ENCODE assay signal across 8 mouse cellular contexts in the genomic region with DNA sequence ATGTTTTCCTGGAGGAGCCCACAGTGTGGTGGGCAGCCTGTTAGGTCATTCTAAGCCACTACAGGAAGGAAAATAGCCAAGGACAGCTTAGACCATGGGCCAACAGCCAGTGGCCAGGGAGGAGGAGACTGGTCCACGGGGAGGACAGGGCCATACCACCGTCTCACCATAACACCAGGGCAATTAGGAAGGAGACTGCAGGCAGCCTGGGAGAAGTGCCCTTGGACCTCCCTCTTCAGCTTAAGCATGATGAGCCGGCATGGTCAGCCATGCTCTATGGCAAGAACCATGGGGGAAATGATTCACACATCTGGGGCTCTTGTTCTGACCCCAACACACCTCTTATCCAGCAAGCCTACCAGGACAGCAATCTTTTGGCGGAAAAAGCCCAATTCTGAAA. TPM values are rescaled to one million over a fixed set of nuclear protein-coding genes. Genes with fewer than 3 reads are reported as not detected.
DNase-seq lines count a peak whose midpoint lies in the region; ATAC-seq and TF ChIP-seq lines count a peak whose summit lies in the region.

No protein-coding gene starts in this region.

- TF ChIP-seq CTCF in heart, adult 2 months (IDR thresholded peaks at IDR 0.05) = no peak

- 0 out of 2 replicates have a peak, but pooled peaks cover 7% of the 10 kb centered on the region for H3K36me3 ChIP-seq in heart, embryonic 14.5 days (ENCODE audit: control insufficient read depth, insufficient read depth, low read length)
- no peaks in the 10 kb centered on the region for H3K36me3 ChIP-seq in heart, adult 2 months (ENCODE audit: control insufficient read depth, insufficient read depth, low read length)
- H3K36me3 ChIP-seq in forebrain, embryonic 16.5 days (ENCODE audit: control insufficient read depth, insufficient read depth) = no peaks in the 10 kb centered on the region
- H3K36me3 ChIP-seq in midbrain, embryonic 10.5 days = peaks cover 40% of the 10 kb centered on the region

- no peaks in the 10 kb centered on the region for H3K27me3 ChIP-seq in heart, embryonic 14.5 days (ENCODE audit: control insufficient read depth, insufficient read depth, low read length)
- H3K27me3 ChIP-seq in heart, adult 2 months (ENCODE audit: control insufficient read depth, insufficient read depth, low read length) = no peaks in the 10 kb centered on the region
- 0 out of 2 replicates have a peak, but pooled peaks cover 6% of the 10 kb centered on the region for H3K27me3 ChIP-seq in forebrain, embryonic 16.5 days (replicated peaks; ENCODE audit: control insufficient read depth, insufficient read depth, low read length)
- peaks cover 26% of the 10 kb centered on the region for H3K27me3 ChIP-seq in midbrain, embryonic 10.5 days (ENCODE audit: low read depth, poor library complexity, severe bottlenecking)

- no peak for DNase-seq in heart, adult 2 months
- peak; percentile 89 for DNase-seq in cerebellum, adult 11-12 months
- no peak for DNase-seq in midbrain, embryonic 10.5 days (ENCODE audit: low spot score)
- no peak for DNase-seq in right cerebral cortex, postnatal 10 days (ENCODE audit: low spot score in 2 of 2)
- no peak for DNase-seq in left cerebral cortex, postnatal 14 days (ENCODE audit: low spot score in 2 of 2)
- no peak for DNase-seq in layer of hippocampus, adult 9-10 months (ENCODE audit: low spot score)

- peak overlapping the region; percentile 77 for H3K4me2 ChIP-seq in heart, embryonic 14.5 days (ENCODE audit: low read length)
- peak overlapping the region; percentile 70 for H3K4me2 ChIP-seq in forebrain, embryonic 16.5 days (ENCODE audit: low read length)

- no peaks in the 10 kb centered on the region for H3K79me2 ChIP-seq in heart, adult 2 months (replicated peaks; ENCODE audit: control insufficient read depth, insufficient read depth, low read length)

- intact Hi-C loops in heart, adult 2 months (cut with DNase I) = no loop called here
- intact Hi-C loops in left cerebral cortex, postnatal 14 days (cut with DNase I) = no loop called here

- 52% methylated on average over 4 of the region's 4 CpGs for WGBS in heart, embryonic 14.5 days
- 55% methylated on average over 4 of the region's 4 CpGs for WGBS in heart, adult 2 months
- 46% methylated on average over 4 of the region's 4 CpGs for WGBS in forebrain, embryonic 16.5 days
- 41% methylated on average over 4 of the region's 4 CpGs for WGBS in midbrain, embryonic 10.5 days

- TF ChIP-seq POLR2A in heart, adult 2 months (IDR thresholded peaks at IDR 0.05; ENCODE audit: insufficient read depth, low read depth, low read length) = no peak

- H3K9ac ChIP-seq in heart, embryonic 14.5 days (ENCODE audit: low read length) = no peak overlapping the region
- H3K9ac ChIP-seq in heart, adult 2 months (ENCODE audit: low read depth, low read length) = no peak overlapping the region
- no peak overlapping the region; the same call in 1 of the 2 replicates for H3K9ac ChIP-seq in forebrain, embryonic 16.5 days (replicated peaks; ENCODE audit: low read depth, low read length)

- peak overlapping the region in 1 of 2 experiments; percentile 67; a peak in 2 of 4 replicates for H3K4me3 ChIP-seq in heart, embryonic 14.5 days (ENCODE audit: control insufficient read depth in 1 of 2, insufficient read depth in 1 of 2, low read depth in 1 of 2, low read length in 2 of 2)
- H3K4me3 ChIP-seq in heart, adult 2 months = no peak overlapping the region
- peak overlapping the region; percentile 81 for H3K4me3 ChIP-seq in forebrain, embryonic 16.5 days (replicated peaks; ENCODE audit: low read length)
- H3K4me3 ChIP-seq in midbrain, embryonic 10.5 days = peak overlapping the region; percentile 94

- H3K27ac ChIP-seq in heart, embryonic 14.5 days (replicated peaks in 1 of 2; ENCODE audit: control insufficient read depth in 1 of 2, insufficient read depth in 1 of 2, low read depth in 2 of 2, low read length in 2 of 2) = no peak overlapping the region
- H3K27ac ChIP-seq in heart, adult 2 months = no peak overlapping the region
- no peak overlapping the region for H3K27ac ChIP-seq in forebrain, embryonic 16.5 days (ENCODE audit: low read length)
- H3K27ac ChIP-seq in midbrain, embryonic 10.5 days (replicated peaks) = peak overlapping the region; percentile 98; the same call in 1 of the 2 replicates

- no peak for ATAC-seq in heart, embryonic 14.5 days (ENCODE audit: insufficient number of reproducible peaks, insufficient read depth, low FRiP score, low read depth)
- ATAC-seq in forebrain, embryonic 16.5 days = no peak

- no peaks in the 10 kb centered on the region for H3K9me3 ChIP-seq in heart, embryonic 14.5 days (ENCODE audit: control insufficient read depth, low read length)
- H3K9me3 ChIP-seq in forebrain, embryonic 16.5 days (ENCODE audit: control insufficient read depth, low read length) = no peaks in the 10 kb centered on the region
- H3K9me3 ChIP-seq in midbrain, embryonic 10.5 days (replicated peaks) = no peaks in the 10 kb centered on the region

- peaks cover 15 to 19% of the 10 kb centered on the region in 2 experiments for H3K4me1 ChIP-seq in heart, embryonic 14.5 days (ENCODE audit: control insufficient read depth in 2 of 2, insufficient read depth in 2 of 2, low read length in 2 of 2)
- peaks cover 4% of the 10 kb centered on the region for H3K4me1 ChIP-seq in heart, adult 2 months (ENCODE audit: control insufficient read depth, insufficient read depth, low read length)
- peaks cover 36% of the 10 kb centered on the region for H3K4me1 ChIP-seq in forebrain, embryonic 16.5 days (replicated peaks; ENCODE audit: control insufficient read depth, insufficient read depth, low read length)
- H3K4me1 ChIP-seq in midbrain, embryonic 10.5 days = peaks cover 47% of the 10 kb centered on the region

- TF ChIP-seq EP300 in heart, adult 2 months (IDR thresholded peaks at IDR 0.05; ENCODE audit: insufficient read depth, low read depth, low read length) = no peak

RNA-seq across cellular contexts. Expression of gene Shf, which starts 1.8 kb away (rescaled TPM):
- 3.6 TPM in 2 replicates for polyA plus RNA-seq in heart, embryonic 14.5 days (2014; fragmentation: Nextera tagmentation; extraction: Ambion mirVana)
- 1 to 10 TPM; 3.5 to 5.3 TPM for total RNA-seq in heart, adult 2 months (2021)
- polyA plus RNA-seq in heart, adult 2 months (2012; rRNA removed) = 3.5 and 5.6 TPM in 2 replicates
- 6.6 and 9.5 TPM in 2 replicates for polyA plus RNA-seq in forebrain, embryonic 16.5 days (2015; fragmentation: Nextera tagmentation; extraction: Ambion mirVana)
- polyA plus RNA-seq in midbrain, embryonic 10.5 days (2016; fragmentation: Nextera tagmentation; extraction: Ambion mirVana) = 5.8 and 7.9 TPM in 2 replicates
- 10 to 100 TPM; 75.3 to 77.1 TPM for total RNA-seq in left cerebral cortex, postnatal 14 days (2021)

RNA-seq across cellular contexts. Expression of gene Duox1, which starts 51.7 kb away (rescaled TPM):
- polyA plus RNA-seq in heart, embryonic 14.5 days (2014; fragmentation: Nextera tagmentation; extraction: Ambion mirVana) = 0.04 and 0.05 TPM in 2 replicates
- total RNA-seq in heart, adult 2 months (2021) = under 1 TPM; 0.10 to 0.34 TPM
- 0.51 and 0.73 TPM in 2 replicates for polyA plus RNA-seq in heart, adult 2 months (2012; rRNA removed)
- 0.10 and 0.11 TPM in 2 replicates for polyA plus RNA-seq in forebrain, embryonic 16.5 days (2015; fragmentation: Nextera tagmentation; extraction: Ambion mirVana)
- polyA plus RNA-seq in midbrain, embryonic 10.5 days (2016; fragmentation: Nextera tagmentation; extraction: Ambion mirVana) = 0.02 TPM in 2 replicates
- under 1 TPM; 0.07 to 0.15 TPM for total RNA-seq in left cerebral cortex, postnatal 14 days (2021)

RNA-seq across cellular contexts. Expression of gene Duoxa1, which starts 53.7 kb away (rescaled TPM):
- not detected in 2 replicates for polyA plus RNA-seq in heart, embryonic 14.5 days (2014; fragmentation: Nextera tagmentation; extraction: Ambion mirVana)
- under 1 TPM; 0.23 to 0.37 TPM for total RNA-seq in heart, adult 2 months (2021)
- polyA plus RNA-seq in heart, adult 2 months (2012; rRNA removed) = 1.1 and 1.5 TPM in 2 replicates
- 0.12 TPM in 1 of 2 replicates, not detected in the other for polyA plus RNA-seq in forebrain, embryonic 16.5 days (2015; fragmentation: Nextera tagmentation; extraction: Ambion mirVana)
- not detected in 2 replicates for polyA plus RNA-seq in midbrain, embryonic 10.5 days (2016; fragmentation: Nextera tagmentation; extraction: Ambion mirVana)
- total RNA-seq in left cerebral cortex, postnatal 14 days (2021) = not detected

RNA-seq across cellular contexts. Expression of gene Slc28a2, which starts 59.1 kb away (rescaled TPM):
- polyA plus RNA-seq in heart, embryonic 14.5 days (2014; fragmentation: Nextera tagmentation; extraction: Ambion mirVana) = 0.47 and 0.58 TPM in 2 replicates
- total RNA-seq in heart, adult 2 months (2021) = 10 to 100 TPM; 20.4 to 20.7 TPM
- 17.6 and 37.8 TPM in 2 replicates for polyA plus RNA-seq in heart, adult 2 months (2012; rRNA removed)
- 0.15 TPM in 1 of 2 replicates, not detected in the other for polyA plus RNA-seq in forebrain, embryonic 16.5 days (2015; fragmentation: Nextera tagmentation; extraction: Ambion mirVana)
- not detected in 2 replicates for polyA plus RNA-seq in midbrain, embryonic 10.5 days (2016; fragmentation: Nextera tagmentation; extraction: Ambion mirVana)
- total RNA-seq in left cerebral cortex, postnatal 14 days (2021) = not detected
